Mouse (Mus musculus): Measurements from ENCODE around the gene Optc.

Gene Optc

DNA sequence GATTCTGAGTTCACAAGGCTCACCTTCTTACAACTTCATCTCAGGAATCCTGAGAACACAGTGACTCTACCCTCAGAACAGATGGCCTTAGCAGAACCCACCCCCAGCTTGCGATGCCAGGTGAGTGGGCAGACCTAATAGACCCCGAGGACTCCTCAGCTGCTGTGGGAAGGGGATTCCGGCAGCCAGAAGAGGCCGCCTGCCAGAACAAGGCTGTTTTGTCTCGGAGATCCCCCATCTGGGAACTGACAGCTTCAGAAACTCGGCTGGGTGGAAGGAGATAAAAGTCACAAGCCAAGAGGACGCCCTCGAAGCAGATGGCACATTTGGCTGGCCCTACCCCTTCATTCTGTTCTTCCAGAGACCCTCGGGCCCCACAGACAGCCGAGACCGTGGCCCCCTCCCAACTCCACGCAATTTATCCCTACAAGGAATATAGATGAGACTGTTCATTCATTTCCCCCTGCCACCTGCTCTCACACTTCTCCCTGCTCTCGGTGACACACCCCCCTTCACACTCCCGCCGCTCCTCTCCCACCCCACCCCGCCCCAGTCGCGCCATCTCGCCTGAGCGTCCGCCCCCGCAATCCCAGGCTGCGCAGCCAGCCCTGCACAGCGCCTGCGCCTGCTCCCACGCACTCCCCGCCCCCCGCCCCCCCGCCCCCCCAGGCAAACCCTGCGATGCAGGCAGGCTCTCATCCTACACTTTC lies at the start of gene Optc:
Gene Optc, minus strand, starts transcription at position 51 of the 710 bp plus-strand sequence.
- DNase-seq (ENCODE audit: low spot score in 2 of 2), result peak; percentile 66 to 71

GRCm38 (mm10) chr1:133954009-133954408 lies 46.2 kb upstream of the Optc start:
- no peak for DNase-seq (ENCODE audit: low spot score in 2 of 2)

- DNase-seq (ENCODE audit: low spot score in 2 of 2), result no peak
Measured at GRCm38 (mm10) chr1:133953261-133953742, 45.5 kb upstream of the Optc start.

DNA sequence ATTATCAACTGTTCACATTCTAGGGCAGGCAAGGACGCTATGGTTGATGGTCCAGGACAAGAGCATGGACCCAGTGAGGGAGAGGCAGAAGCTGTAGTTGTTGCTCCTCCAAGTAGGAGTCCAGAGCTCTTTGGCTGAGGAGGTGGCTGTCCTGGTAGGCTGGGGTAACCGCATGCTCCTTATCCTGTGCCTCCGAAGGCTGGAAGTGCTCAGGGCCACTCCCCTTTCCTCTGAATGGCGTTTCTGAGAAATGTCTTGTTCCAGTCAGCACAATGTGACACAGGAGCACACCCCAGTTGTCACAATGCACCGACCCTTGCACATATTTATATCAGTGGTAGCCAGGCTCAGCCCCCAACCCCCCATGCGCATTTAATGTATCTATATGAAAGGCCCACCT lies 43.8 kb upstream of the Optc start:
- no peak for DNase-seq (ENCODE audit: low spot score in 2 of 2)

DNA sequence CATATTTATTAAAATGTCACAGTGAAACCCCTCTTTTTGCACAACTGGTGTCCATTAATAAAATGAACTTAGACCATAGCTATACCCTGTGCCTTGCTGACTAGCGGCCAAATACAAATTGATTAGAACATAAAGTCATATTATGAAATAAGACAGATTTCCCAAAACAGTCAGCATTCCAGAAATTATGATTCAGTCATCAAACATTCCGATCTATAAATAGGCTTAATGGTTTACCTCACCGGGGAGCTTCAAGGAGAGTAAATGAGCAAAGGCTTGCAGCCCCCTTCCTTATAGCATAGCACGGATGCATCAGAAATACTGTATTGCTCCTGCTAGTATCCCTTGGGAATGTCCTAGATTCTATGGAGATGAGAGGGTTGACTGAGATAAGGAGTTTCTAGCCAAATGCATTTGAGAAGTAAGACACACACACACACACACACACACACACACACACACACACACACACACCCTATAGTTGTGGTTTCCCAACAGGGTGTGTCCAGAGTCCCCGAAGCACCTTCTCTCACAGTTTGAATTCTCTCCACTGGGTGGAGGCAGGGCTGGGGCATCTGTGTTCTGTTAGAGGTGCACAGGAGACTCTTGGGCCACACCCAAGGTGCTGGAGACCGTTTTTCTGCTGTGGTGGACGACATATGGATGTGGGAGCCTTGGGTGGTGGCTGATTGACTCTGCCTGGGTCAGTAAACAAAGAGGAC lies 42.4 kb upstream of the Optc start:
- DNase-seq (ENCODE audit: low spot score in 2 of 2), result no peak

DNA sequence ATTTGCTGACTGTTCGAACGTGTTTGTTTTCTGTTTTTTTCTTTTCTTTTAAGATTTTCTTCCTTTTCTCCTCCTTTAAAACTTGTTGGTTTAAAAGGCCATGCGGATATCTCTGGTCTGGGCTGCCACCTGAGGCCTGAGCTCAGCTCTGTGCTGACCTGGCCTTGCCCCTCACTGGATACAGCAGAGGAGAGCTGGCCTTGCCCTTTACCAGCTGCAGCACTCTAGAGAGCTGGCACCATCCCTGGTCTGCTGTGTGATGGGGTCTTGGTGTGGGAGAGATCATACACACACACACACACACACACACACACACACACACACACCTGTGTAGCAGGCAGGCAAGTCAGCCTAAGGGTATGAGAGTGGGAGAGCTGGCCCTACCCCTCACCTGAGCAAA lies 37.3 kb upstream of the Optc start:
- DNase-seq (ENCODE audit: low spot score in 2 of 2), result no peak

GRCm38 (mm10) chr1:133941904-133942303 lies 34.1 kb upstream of the Optc start:
- DNase-seq (ENCODE audit: low spot score in 2 of 2), result no peak

DNA sequence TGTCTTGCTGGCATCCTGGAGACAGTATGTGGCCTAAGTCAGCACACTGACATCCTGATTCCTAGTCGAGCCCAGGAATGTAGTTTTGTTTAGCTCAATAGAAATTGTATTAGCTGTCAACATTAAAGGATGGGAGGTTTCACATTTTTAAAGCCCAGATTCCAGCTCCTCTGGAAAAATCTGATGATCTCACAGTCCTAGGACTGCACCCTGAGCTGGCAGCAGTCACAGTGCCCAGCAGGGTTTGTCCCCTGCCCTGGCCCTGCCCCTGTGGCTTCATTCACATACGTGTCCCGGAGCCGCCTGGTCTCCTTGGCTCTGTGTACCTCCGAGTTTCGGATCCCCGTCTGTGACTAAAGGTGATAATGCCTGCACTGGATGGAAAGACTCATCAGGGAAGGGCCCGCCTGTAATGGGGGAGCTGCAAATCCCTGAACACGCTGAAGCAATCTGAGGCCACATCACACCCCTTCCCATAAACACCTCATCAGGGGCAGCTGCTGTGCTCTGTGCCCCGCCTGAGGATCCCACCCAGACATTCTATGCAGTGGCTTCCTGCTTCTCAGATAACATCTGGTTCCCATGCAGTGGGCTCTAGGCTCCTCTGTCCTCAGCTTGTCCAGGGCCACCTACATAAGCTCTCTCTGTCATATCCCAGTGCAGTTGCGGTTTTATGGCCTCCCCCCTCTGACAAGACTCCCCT lies 33.5 kb upstream of the Optc start:
- no peak for DNase-seq (ENCODE audit: low spot score in 2 of 2)

DNA sequence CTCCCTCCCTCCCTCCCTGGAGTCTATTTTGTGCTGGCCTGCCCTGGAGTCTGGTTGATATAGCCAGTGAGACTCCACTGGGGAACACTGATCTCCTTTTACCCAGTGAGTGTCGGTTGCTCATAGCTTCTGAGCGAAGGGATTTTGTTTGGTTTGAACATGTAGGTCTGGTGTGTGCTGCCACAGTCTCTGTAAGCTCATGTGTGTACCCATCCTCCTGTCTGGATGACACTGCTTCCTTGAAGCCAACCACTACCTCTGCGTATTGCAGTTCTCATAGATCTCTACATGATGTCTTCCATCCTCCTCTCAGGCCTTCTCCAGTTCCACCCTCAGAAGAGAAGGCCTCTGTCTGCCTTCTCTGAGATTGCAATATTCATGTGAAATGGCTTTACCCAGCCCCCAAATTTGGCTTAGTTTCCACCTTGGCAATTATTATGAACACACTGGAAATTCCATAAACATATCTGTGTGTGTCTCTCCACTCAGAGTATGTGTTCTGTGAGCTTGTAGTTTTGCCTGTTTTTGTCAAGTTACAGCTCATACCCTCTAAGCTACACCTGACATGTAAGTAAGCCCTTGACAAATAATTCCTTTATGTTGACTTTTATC lies 32.8 kb upstream of the Optc start:
- no peak for DNase-seq (ENCODE audit: low spot score in 2 of 2)

DNA sequence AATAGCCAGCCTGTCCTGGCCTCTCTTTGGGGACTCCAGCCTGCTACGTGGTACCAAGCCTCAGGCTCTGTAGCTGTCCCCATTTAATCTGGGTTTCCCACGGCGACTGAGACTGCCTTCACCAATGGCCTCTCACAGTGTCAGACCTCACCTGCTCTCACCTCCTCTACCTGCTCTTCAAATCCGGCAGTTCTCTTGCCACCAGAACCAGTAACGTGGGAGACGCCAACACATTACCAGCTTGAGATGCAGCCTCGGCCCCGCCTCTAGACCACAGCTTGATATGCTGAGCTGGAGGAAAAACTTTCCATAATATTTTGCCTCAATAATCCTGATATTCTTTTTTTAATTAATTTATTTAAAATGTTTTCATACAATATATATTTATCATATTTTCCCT lies 31.9 kb upstream of the Optc start:
- no peak for DNase-seq (ENCODE audit: low spot score in 2 of 2)

DNA sequence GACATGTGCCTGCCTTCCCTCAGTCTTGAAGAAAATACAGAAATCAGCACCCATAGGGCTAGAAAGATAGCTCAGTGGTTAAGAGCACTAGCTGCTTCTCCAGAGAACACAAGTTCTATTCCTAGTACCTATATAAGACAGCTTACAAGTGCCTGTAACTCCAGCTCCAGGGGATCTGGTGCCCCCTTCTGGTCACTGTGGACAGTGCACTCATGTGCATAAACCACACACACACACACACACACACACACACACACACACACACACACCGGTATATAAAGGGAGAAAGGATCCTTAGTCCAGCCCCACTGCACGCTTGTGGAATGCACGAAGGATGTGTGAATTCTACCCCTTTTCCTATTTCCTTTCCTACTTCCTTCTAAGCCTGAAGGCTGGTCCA lies 28.4 kb upstream of the Optc start:
- no peak for DNase-seq (ENCODE audit: low spot score in 2 of 2)

GRCm38 (mm10) chr1:133934354-133934963 lies 26.7 kb upstream of the Optc start:
- DNase-seq (ENCODE audit: low spot score in 2 of 2), result no peak

DNA sequence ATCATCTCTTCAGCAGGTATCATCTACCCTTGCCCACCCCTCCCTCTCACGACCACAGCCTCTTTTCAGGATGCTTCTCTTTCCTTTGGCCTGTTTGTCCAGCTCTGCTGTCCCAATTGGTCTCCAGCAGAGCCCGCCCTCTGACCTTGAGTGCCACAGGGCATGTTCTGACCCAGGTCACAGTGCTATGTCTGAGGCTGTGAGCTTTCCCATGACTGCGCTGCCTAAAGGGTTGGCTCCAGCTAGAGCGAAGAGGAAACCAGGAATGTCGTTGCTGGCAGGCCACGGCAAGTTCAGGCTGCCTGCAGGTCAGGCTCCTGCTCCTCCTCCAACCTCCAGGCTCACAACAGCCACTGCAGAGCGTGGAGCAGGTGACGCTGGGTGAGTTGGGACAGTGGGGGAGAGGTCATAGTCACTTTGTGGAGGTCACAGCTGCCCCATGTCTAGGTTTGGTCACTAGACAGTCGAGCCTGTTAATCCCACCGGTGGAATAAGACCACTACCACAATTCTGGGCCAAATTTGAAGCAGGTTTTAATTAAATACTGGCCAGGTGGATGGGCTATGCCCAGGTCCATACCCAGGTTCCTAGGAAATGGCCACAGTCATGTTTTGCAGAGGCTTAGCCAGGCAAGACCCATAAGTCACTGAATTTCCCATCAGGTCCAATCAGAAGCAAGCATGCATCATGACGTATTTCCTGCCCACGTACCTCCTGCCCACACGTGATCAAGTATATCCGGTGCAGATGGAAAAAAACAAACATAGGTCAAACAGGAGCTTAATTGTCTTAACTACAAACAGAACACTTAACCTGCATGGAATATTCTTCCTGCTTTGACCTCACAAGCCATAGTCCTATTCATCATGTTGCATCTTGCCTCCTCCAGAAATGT lies 25.7 kb upstream of the Optc start:
- no peak for DNase-seq (ENCODE audit: low spot score in 2 of 2)

DNA sequence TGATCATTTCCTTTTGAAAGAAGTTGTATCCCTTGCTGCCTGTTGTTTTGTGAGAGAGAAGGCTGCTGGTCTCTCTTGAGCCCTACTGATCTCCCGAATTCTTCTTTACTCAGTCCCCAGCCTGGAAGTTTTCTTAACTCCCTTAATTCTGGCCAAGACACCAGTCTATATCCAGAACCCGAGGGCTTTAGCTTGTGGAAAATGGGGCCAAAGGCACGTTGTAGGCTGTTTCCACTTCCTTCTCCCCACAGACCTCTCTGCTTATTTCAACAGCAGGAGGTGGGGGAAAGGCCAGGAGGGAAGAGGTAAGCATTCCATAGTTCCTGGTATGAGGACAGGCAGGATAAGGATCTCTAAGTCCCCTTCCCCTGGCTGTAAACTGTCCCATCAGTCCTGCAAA lies 22.2 kb upstream of the Optc start:
- DNase-seq (ENCODE audit: low spot score in 2 of 2), result no peak

- DNase-seq (ENCODE audit: low spot score in 2 of 2), result no peak
Measured at GRCm38 (mm10) chr1:133925223-133925622, 17.4 kb upstream of the Optc start.

- no peak for DNase-seq (ENCODE audit: low spot score in 2 of 2)
Measured at GRCm38 (mm10) chr1:133924141-133924875, 16.5 kb upstream of the Optc start.

DNA sequence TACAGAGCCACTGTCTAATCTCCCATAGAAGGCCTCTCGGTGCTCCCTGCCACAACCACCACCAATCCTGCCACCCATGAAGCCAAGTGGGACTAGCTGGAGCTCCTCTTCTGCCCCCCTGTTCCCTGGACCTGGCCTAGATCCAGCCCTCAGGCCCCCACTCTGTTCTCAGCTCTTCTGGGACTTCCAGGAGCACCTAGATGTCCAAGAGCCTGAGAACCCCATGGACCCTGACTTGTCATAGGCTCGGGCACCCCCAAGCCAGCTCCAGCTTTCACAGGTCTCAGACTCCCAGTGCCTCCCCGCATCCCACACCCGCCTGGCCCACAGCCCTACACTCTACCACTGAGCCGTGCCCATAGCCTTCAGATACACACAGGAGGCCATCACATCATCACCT lies 15.3 kb upstream of the Optc start:
- no peak for DNase-seq (ENCODE audit: low spot score in 2 of 2)

DNA sequence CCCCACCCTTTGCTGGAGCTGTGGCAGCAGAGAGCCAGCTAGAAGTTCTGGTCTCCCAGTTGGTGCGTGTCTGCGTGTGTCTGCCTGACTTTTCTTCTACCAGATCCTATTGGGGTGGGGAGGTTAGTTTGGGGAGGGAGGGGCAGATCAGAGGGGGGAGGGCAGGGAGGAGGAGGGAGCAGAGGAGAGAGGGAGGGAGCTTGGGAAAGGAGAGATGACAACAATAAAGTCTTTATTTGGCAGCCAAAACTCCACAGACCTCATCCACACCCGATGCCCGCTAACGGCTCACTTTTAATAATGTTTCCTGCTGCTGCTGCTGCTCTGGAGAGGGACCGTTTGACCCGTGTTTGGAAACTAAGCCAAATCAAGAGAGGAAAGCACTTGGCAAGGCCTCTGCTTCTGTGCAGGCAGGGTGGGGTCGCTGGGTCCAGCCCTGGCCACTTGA lies 13.5 kb upstream of the Optc start, which contains the start of gene Prelp:
Gene Prelp, minus strand, starts transcription at position 111 of the 448 bp plus-strand sequence.
- no peak for DNase-seq (ENCODE audit: low spot score in 2 of 2)

DNA sequence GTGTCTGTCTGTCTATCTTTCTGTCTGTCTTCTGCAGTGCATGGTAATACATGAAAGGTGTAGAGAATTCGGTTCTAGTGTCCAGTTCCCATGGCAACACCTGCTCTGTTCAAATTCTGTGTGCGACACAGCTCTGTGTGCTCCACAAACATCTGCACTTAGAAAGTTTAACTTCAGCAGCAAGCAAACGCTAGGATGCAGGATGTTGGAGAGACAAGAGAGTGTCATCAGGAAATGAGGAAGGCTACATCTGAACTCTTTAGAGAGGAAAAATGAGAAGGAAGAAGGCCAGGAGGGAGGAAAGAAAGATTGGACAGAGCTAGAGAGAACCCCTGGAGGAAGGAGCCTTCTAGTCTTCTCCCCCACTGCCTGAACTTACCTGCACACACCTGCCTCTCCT lies 13.1 kb upstream of the Optc start:
- DNase-seq (ENCODE audit: low spot score in 2 of 2), result no peak

GRCm38 (mm10) chr1:133920401-133920800 lies 12.6 kb upstream of the Optc start:
- DNase-seq (ENCODE audit: low spot score in 2 of 2), result no peak
